Mouse (Mus musculus): ENCODE data around the gene Rab24. TPM values are rescaled to one million over a fixed set of nuclear protein-coding genes. Genes with fewer than 3 reads are reported as not detected.

Rab24 gene
- total RNA-seq, 2 experiments from 2014 or later = 54.8 to 67.8 TPM

DNA sequence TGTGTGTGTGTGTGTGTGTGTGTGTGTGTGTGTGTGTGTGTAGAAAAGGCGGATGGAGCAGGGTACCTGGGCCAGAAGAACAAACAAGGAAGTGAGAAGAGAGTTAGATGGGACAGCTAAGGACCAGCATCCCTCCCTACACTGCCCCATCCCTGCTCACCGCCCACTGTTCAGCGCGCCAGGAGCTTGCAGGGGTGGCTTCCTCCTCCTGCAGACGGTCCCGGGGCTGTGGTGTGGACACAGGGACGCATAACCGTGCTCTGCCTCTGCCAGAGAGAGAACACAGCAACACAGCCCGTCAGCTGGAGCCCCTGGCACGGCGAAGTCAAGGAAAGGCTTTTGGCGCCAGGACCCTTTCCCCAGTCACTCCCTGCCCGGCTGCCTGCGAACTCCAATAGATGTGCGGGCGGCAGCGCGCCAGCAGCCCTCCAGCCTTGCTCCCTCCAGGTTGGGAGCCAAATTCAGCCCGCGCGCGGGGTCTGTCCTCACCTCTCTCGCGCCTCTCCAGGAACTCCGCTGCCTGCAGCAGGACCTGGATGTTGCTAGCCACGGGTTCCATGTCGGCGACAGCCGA, 7.5 kb upstream of the Rab24 start:
- no peak for DNase-seq

DNA sequence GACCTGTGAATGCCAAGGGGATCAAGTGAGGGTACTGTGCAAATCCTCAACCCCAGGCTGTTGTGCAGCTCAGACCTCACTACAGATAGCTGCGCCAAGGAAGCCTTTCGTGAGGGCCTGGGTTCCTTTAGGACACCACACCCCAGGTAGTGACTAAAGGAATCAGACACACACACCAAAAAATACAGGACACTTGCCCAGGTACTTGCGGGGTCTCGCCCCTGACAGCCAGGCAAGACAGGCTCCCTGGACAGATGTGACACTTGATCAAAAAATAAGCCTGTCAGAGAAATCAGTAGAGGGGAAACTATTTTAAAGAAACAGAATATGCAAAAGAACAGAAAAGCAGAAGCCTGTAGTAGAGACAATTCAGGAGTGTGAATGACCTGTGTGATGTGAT, 6.9 kb upstream of the Rab24 start:
- no peak for DNase-seq

DNA sequence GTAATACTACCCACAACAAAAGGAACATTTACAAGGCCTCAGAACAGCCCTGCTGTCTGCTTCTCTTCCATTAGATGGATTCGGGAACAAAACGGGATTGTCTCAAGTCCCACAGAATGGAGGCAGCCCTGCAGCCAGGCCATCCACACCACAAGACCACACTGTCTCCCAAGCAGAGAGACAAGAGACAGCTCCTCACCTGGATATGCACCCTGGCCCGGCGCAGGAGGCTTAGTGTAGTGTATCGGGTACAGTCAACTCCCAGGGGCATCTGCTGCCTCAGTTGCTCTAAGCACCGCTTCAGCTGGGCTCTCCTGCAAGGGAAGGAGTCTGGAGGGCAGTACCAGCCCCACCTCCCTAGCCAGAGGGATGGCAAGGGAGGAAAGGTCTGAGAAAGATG, 6.4 kb upstream of the Rab24 start:
- no peak for DNase-seq

DNA sequence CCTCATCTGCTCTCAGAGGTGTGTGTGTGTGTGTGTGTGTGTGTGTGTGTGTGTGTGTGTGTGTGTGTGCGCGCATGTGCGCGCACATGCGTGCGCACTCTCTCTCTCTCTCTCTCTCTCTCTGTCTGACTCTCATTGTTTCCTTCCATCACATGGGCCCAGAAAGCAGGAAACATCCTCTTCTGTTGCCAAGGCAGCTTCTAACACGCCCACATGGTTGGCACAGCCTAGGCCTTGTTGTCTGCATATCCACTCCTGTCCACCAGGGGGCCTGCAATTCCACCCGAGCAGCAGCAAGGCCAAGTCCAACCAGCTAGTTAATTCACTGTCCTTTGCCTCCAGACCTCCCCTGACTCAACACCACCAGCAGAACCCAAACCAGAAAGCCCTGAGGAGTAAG, 5.9 kb upstream of the Rab24 start:
- peak; percentile 89 for DNase-seq

DNA sequence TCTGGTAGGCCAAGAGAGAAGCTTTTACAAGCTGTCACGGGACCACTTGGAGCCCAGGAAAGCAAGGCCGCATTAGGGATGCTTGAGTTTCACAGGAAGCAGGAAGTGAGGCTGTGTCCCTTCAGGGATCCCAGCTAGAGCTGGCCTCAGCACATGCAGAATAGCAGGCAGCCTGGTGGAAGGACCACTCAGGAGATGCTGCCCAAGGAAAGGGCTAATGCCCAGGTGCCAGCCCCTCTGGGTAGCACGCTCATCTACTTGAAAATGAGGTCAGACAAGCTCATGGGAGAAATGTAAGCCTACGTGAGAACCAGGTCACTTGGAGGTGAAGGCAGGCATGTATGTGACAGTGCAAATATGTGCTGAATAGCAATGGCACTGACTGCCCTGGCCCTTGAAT, 5.4 kb upstream of the Rab24 start:
- DNase-seq = no peak

DNA sequence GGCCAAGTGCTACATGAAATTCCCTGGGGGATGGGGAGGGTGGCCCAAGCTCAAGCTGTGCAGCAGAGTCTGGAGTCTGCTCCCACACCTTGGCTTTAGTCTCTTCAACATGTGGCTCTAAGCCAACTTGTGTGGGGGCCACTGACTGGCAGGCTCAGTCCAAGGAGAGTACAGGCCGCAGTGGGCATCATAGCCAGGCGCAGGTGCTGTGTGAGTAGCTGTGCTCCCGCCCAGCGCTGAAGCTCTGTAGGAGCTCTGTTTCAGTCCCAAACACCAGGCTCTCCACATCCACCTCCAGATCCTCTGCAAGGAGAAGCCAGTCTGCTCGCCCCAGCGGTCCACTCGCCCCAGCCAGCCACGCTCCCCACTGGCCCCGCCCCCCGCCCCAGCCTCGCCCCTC, 3.9 kb upstream of the Rab24 start:
- DNase-seq = no peak

DNA sequence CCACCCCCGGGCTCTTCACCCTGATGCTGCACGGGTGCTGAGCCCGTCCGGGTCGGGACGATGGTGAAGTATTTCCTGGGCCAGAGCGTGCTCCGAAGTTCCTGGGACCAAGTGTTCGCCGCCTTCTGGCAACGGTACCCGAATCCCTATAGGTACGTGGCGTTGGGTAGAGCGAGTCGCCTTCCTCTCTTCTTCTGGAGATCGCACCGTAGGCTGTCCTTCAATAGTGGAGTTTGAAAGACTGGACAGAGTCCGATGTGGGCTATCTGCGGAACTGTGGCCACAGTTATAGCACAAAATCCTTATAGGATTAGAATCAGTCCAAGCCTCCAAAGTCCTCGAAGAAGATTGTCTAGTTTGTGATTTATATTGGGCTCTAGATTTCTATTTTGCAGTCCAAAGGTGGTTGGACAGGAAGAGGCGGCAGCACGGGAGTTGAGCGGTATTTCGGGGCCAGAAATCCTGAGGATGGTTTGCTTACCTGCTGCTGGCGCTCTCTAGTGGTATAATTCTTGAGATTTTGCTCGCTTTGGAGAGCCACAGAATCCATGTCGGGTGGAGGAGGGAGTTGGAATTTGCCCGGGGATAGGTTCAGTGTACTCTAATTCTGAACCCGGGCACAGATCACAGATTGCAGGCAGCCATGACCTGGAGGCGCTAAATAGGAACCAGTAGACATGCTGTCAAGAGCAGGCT, 532 bp upstream of the Rab24 start:
- DNase-seq = peak; percentile 55

DNA sequence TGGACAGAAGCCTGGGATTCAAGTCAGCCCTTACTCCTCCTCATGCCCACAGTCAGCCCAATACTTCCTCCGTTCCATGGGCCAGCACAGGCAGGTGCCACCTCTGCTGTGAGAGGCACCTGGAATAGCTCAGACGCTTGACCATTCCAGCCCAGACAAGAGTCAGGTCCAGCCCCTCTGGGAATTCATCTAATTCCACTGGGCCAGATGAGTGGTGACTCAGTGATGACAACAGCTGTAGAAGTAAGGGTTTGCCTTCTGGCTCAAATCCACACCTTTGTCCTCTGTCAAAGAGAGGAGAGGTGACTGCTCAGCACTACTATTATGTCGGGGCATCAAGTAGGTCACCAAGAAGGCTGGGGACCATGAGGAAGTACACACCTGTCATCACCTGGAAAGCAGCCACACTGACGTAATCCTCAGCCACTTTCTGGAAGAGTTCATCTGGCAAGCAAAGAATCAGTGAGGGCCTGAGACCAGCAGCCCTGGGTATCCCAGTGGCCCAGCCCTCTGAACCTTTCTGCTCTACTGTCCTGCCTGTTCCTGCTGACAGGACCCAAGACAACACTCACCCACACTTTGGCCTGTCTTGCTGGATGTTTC, 1.7 kb downstream of the Rab24 start, which contains the start of gene Prelid1:
TSS of gene Prelid1 (plus strand) at position 570 of the 603 bp plus-strand sequence.
- DNase-seq = no peak

DNA sequence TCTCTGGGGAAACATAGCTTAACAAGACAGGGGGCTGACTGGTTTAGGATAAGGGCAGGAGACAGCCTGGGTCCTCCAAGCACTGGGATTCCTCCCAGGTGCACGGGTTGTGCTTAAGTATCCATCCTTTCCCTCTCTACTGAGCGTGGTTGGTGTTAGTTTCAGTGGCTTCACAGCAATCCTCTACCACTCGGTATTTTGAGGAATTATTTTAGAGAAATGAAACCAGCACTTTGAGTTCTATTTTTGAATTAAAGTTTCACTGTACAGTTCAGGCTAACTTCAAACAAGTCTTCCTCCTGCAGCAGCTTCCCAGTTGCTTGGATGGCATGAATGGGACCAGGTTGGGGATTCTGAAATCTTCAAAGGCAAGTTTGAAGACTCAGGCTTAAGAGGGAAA, 3.4 kb downstream of the Rab24 start:
- no peak for DNase-seq

DNA sequence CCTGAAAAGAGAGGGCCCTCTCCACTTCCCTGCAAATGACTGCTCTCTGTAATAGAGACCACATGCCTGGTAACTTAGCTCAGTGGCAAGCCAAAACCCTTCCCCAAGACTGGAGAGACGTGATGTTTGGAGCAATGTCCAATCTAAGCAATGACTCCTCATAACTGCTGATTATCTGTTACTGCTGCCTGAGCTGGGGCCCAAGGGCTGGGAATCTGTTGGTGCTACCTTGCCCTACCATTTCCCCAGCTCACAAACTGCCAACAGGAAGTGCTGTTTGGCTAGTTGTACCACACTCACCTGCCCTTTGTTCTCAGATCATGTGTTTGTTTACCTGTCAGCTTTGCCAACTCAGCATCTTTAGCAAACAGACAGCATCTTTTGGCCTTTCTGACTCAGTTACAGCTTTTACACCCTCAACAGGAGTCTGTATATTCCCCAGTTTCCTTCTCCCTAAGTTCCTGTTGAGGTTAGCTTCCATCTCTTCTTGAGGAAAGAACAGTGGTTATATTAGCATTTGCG, 6.8 kb downstream of the Rab24 start:
- DNase-seq = no peak

DNA sequence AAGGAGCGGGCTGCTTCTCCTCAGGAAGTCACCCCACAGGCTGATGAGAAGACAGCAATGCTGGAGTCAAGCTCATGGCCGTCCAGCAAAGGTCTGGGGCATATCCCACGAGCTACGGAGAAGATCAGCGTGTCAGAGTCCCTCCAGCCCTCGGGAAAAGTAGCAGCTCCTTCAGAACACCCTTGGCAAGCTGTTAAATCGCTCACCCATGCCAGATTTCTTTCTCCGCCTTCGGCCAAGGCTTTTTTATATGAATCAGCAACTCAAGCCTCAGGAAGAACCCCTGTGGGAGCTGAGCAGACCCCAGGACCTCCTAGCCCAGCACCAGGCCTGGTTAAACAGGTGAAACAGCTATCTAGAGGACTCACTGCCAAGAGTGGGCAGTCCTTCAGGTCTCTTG, 8.7 kb downstream of the Rab24 start:
- DNase-seq = no peak

DNA sequence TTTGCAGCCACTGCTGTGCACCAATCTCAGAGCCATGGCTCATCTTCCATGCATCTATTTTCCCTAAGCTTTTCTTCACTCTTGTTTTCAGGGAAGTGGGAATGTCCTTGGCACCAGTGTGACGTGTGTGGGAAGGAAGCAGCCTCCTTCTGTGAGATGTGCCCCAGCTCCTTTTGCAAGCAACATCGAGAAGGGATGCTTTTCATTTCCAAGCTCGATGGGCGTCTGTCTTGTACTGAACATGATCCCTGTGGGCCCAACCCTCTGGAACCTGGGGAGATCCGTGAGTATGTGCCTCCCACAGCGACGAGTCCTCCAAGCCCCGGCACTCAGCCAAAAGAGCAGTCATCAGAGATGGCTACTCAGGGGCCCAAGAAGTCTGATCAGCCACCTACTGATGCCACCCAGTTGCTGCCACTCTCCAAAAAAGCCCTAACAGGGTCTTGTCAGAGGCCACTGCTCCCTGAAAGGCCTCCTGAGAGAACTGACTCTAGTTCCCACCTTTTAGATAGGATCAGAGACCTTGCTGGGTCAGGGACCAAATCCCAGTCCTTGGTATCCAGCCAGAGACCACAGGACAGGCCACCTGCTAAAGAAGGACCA, 9.6 kb downstream of the Rab24 start:
- DNase-seq = no peak

DNA sequence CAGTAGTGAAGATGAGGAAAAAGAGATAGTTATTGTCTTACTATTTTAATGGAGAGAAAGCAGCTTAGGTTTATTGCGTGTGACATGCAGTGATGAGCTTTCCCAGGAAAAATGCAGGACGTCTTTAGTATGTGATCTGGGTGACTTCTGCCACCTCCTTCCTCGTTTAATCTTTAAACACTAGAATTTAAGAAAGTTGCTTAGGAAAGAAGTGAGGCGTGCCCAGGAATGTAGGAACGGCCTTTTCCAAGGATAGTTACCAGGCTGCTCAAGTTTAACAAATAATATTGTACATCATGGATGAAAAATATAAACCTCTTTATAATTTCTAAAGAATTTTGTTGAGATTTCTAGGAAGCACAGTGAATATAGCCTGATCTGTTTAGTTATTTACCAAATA, 20.8 kb downstream of the Rab24 start:
- DNase-seq = no peak

DNA sequence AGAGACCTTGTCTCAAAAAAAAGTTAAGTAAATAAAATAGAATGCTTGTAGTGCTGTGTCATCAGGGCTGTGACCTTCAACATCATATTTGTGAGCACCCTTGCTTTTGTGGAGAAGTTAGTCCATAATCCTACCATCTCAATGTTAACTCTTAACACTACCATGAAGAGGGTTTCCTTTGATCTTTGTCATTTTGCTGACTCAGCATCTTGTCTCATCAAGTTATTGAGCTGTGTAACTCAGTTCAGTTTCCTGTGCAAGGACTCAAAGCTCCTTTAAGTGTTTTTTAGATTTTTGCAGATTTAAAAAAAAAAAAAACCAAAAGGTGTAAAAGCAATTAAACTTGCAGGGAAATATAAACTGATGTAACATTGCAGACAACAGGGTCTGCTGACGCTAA, 25.0 kb downstream of the Rab24 start:
- no peak for DNase-seq

DNA sequence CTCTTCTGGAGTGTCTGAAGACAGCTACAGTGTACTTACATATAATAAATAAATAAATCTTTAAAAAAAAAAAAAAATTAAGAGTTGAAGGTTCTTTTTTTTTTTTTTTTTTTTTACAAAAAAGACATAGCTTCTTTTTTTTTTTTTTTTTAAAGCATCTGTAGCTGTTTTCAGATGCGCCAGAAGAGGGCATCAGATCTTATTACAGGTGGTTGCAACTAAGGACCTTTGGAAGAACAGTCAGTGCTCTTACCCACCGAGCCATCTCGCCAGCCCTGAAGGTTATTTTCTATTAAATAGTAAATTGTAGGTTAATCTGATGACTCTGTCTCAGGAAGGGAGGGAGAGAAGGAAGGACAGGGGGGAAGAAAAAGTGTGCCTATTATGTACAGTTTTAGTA, 32.9 kb downstream of the Rab24 start:
- DNase-seq = no peak

DNA sequence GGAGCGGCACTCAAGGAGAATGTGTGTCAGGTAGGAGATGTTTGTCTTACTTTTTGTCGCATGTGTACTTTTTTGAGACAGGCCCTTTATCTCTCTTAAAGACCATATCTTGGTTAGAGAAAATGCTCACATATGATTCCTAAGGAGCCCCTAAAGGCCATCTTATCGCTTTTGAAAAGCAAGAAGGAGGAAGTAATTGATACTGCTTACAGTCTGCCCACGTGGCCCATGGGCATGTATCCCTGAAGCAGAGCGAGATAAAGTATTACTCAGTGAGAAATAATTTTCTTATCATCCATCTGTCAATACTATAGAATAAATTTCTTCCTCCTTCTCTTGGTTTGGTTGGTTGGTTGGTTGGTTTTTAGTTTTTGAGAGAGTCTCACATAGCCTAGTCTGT, 44.1 kb downstream of the Rab24 start:
- DNase-seq = no peak

DNA sequence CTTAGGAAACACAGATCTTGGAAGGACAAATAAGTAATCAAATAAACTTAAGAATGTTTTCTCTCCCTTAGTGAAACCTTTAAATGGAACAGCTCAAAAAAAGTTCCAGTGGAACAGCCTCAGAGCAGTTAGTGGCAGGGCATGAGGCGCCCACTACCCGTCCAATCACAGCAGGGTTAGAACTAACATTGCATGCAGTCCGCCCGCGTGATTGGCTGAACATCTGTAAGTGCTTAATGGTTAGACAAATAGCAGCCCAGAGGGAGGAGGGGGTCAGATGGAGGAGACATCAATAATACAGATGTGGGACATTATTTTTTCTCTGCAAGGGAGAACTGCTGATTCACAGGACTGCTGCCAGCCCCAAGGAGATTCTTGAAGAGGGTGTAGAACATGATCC, 44.5 kb downstream of the Rab24 start:
- DNase-seq = no peak

Other genes with a start within 250 kb of the Rab24 start
- gene Uimc1, start 221.6 kb downstream of the Rab24 start, total RNA-seq (2021) = 10 to 100 TPM; 26.0 to 27.6 TPM
- 10 to 100 TPM; 32.3 to 40.5 TPM for gene Zfp346, start 216.6 kb downstream of the Rab24 start, total RNA-seq (2021)
- gene Gm17617, start 188.4 kb downstream of the Rab24 start, total RNA-seq (2021) = not detected
- 10 to 100 TPM; 22.3 to 28.2 TPM for gene Fgfr4, start 169.3 kb downstream of the Rab24 start, total RNA-seq (2021)
- gene Nsd1, start 112.2 kb downstream of the Rab24 start, total RNA-seq (2021) = 100 to 1,000 TPM in 1 of 2 experiments, 10 to 100 TPM in 1; 99.2 to 130 TPM
- gene Prelid1, start 1.4 kb downstream of the Rab24 start, total RNA-seq (2021) = 100 to 1,000 TPM; 168 to 185 TPM
- gene Mxd3, start 7.9 kb upstream of the Rab24 start, total RNA-seq (2021) = 10 to 100 TPM; 11.0 to 12.8 TPM
- 100 to 1,000 TPM; 105 to 113 TPM for gene Lman2, start 40.8 kb upstream of the Rab24 start, total RNA-seq (2021)
- gene Rgs14, start 47.8 kb upstream of the Rab24 start, total RNA-seq (2021) = 1 to 10 TPM; 1.9 to 2.6 TPM
- gene Slc34a1, start 76.2 kb upstream of the Rab24 start, total RNA-seq (2021) = under 1 TPM in 1 of 2 experiments, not detected in 1; 0.42 TPM
- gene Pfn3, start 93.3 kb upstream of the Rab24 start, total RNA-seq (2021) = not detected
- 100 to 1,000 TPM in 1 of 2 experiments, 10 to 100 TPM in 1; 39.7 to 101 TPM for gene F12, start 104.8 kb upstream of the Rab24 start, total RNA-seq (2021)
- gene Grk6, start 123.1 kb upstream of the Rab24 start, total RNA-seq (2021) = 10 to 100 TPM; 40.2 to 47.0 TPM
- gene Prr7, start 142.3 kb upstream of the Rab24 start, total RNA-seq (2021) = 1 to 10 TPM; 3.7 to 4.2 TPM
- 10 to 100 TPM; 32.1 to 41.6 TPM for gene Dbn1, start 166.2 kb upstream of the Rab24 start, total RNA-seq (2021)
- gene Pdlim7, start 191.7 kb upstream of the Rab24 start, total RNA-seq (2021) = 10 to 100 TPM; 31.6 to 39.4 TPM
- 1 to 10 TPM; 5.0 to 5.1 TPM for gene Dok3, start 207.3 kb upstream of the Rab24 start, total RNA-seq (2021)
- 10 to 100 TPM; 38.5 to 39.9 TPM for gene Ddx41, start 214.7 kb upstream of the Rab24 start, total RNA-seq (2021)
- gene Fam193b, start 249.2 kb upstream of the Rab24 start, total RNA-seq (2021) = 10 to 100 TPM; 32.4 to 52.0 TPM

Data from adrenal gland, postnatal 10 days (tissue).